Mouse (Mus musculus) neutrophil, adult 5-6 weeks (primary cell): ENCODE measurements around the gene H3f3b. TPM values are rescaled to one million over a fixed set of nuclear protein-coding genes. Genes with fewer than 3 reads are reported as not detected.
"Not testable (repeated sequence)": the region's sequence is repeated elsewhere in the genome, so short reads cannot be mapped to it uniquely, and the experiment has no call there.

Experiments
- ATAC-seq: fragments of 151-379, 151-347 bp; 2 replicates; pipeline ENCODE4 v1.8.0; 2017; ENCODE audit warnings: mild to moderate bottlenecking, moderate TSS enrichment; ENCODE audit not compliant: insufficient number of reproducible peaks, poor library complexity, low FRiP score, severe bottlenecking; ENCODE audit errors: extremely low read depth
- total RNA-seq: library from RNA; stranded (forward); fragments of 200-1000 nt; gene quantifications from 2 replicates; pipeline ENCODE4 v1.2.3, GENCODE M21; 2017

H3f3b gene
- total RNA-seq, 1 experiment from 2014 or later = 1,299 TPM

DNA sequence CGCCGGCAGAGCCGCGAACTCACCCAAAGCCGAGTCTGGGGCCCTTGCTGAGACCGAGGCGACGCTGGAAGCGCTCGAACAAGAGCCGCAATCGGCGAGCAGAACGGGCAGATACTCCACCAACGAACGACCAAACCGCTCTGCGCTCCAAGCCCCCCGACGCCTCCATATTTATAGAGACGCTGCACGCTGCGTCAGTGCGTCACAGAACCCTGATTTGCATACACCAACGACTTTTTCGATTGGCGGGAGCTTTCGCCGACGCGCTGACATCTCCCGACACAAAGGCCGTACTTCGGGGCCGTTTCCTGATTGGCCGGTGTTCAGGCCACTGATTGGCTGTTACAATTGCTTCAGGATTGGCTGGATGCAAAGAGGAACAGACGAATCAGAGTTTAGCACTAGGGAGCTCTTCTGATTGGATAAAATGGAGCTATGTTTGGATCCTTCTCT is 3.4 kb downstream of the H3f3b start:
- ATAC-seq = peak; percentile 88

DNA sequence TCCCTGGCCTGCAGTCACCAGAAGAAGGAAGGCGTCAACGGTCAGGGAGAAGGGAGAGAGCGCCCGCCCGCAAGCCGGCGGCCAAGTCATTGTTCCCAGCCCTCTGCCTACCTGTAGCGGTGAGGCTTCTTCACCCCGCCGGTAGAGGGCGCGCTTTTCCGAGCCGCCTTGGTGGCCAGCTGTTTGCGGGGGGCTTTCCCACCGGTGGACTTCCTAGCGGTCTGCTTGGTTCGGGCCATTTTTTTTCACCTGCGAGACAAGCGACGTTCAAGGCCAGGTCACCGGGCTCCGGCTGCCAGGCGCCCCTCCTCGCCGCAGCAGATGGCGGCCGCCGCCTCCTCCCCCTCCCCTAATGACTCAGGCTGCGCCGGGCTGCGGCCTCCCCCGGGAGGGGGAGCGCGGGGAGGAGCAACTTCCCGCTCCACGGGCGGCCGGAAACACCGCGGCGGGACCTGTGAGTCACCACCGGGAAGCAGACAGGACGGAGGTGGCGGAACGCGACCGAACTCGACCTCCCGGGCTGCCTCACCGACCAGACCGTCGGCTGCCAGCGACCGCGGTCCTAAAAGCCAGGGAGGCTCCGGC is 3.9 kb downstream of the H3f3b start:
- ATAC-seq = peak; percentile 13; the same call in 1 of the 2 replicates

DNA sequence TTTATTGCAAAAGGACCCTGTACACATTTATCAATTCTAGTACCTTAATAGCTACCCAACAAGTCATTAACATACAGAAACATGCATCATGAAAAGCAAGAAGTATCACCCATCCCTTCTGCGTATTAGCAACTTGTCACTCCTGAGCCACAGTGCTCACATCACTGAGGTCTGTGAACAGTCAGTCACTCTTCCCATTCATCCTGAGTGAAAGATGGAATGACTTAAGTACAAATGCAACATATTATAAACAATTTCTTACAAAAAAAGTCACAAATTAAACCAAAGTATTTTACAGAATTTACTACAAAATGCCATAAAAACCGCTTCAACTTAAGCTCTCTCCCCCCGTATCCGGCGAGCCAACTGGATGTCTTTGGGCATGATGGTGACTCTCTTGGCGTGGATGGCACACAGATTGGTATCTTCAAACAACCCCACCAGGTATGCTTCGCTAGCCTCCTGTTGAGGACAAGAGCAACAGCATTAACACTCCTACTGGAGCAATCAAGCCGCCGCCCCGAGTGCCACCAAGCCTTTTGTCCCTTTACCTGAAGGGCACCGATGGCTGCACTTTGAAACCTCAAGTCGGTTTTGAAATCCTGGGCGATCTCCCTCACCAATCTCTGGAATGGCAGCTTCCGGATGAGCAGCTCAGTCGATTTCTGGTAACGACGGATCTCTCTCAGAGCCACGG is 4.5 kb downstream of the H3f3b start:
- not testable (repeated sequence) for ATAC-seq

DNA sequence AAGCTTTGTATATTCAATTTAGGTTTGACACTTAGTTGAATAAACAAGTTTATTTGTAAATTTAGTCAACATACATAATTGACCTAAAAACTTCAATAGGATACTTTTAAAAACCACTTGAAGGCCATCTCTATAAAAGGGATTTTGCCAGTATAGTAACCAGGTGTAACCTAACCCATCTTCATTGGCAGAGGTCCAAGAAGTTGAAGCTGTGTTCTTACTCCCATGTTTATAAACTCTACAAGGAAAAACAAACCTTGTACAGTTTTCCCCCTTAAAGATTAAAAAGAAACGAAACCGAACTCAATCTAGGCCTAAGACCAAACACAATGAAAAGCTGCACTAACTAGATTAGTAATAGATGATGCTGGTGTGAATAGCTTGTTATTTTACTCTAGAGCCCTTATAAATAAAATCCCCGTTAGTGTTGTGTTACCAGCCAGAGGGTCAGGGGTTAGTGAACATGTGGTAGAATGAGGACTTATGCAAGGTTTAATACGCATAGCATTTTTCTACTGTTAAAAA is 5.4 kb downstream of the H3f3b start:
- ATAC-seq = no peak

DNA sequence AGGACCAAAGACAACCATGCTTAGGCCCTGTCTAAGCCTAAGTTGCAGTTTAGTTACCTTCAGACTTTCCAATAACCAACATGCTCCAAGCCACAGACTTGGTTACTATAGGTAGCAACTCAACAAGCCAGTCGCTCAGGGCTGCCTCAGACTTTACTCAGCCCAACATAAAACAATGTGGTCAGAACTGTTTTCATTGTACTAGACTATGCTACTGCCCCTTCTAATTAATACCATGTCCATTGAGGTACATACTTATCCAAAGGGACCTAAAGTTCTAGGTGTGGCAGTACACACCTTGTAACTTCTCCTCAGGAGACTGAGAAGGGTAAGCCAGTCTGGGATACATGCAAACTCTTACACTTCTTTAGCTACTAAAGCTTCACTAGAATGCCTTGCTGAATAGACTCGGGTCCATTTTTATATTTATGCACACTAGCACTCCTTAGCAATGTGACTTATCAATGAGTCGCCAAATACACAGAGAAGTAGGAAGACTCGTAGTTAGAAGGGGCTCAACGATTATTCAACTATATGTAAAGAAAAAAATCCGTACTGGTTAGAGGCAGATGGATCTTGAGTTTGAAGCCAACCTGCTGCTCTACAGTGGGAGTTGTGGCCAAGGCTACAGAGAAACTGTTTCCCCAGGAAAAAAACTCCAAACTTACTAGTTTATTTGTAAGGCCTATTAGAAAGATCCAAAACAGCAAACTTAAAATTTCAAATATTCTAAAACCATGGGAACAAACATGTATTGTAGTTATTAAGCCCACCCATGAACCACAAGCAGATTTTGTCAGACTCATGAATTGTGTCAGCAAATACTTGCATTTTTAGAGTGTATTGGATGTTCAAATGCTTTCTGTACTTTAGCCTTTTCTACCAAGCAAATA is 6.2 kb downstream of the H3f3b start:
- no peak for ATAC-seq

DNA sequence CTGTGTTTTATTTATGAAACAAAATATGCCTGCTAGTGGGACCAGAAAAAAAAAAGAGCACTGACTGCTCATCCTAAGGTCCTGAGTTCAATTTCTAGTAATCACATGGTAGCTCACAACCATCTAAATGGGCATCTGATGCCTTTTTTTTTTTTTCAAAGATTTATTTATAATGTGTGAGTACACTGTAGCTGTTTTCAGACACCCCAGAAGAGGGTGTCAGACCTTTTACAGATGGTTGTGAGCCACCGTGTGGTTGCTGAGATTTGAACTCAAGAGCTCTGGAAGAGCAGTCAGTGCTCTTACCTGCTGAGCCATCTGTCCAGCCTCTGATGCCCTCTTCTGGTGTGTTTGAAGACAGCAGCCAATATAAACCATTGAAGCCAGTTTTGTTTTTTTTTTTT is 7.2 kb downstream of the H3f3b start:
- ATAC-seq = no peak

DNA sequence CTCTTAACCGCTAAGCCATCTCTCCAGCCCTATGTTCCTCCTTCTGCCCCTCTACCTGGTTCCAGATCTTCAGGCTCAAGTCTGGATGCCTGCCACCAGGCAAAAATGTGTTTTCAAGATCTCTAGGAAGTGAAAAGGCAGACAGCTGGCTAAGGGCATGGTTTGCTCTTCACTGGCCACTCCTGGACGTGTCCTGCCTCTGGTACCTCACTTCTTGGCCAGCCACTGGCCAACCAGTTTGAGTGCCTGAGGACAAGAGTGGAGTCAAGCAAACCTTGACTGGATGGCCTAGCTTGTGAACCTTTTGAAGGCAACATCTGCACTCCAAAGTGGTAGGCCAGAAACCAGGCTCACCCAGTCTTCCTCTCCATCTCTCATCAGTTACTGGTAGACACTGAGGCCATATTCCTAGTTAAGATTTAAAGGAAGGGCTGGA is 7.8 kb downstream of the H3f3b start:
- no peak for ATAC-seq

DNA sequence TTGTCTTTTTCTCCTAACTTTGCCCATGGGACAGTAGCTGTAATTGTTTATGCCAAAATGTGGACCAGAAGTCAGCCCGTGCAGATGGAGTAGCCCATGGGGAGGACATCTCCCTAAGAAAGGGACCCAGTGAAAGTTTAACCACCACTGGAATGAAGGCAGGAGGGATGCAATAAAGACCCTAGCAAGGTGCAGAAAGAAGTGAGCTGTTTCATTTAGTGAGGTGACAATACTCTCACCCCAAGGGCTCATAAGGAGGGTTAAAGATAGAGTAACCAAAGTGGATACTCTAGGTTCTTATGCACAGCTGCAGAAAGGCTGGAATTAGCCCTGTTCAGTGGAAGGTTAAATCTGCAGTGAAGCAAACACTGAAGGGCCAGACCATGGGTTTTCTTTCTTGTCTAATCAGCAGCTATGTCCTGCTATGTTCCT is 8.4 kb downstream of the H3f3b start:
- no peak for ATAC-seq

DNA sequence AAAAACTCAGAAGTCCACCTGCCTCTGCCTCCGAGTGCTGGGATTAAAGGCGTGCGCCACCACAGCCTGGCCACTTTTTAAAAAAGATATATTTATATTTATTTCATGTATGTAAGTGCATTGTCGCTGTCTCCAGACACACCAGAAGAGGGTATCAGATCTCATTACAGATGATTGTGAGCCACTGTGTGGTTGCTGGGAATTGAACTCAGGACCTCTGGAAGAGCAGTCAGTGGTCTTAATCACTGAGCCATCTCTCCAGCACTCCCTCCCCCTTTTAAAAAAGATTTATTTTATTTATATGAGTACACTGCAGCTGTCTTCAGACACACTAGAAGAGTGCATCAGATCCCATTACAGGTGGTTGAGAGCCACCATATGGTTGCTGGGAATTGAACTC is 8.9 kb downstream of the H3f3b start:
- ATAC-seq = not testable (repeated sequence)

DNA sequence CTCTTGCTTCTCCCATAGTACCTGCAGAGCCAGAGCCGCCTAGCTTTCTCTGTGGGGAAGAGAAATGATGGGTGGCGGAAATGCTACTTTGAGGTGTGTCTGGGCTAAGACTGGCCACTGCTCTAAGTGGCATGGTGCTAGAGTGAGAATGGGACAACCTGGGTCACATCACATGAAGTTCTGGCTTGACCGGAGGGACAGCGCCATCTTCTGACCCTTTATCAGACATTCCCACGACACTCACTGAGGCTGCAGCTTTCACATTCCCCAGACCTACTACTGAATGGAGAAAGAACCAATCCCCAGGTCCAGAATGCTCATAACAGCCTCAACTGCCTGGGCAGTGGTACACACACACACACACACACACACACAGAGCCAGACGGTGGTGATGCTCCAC is 9.7 kb downstream of the H3f3b start:
- ATAC-seq = peak; percentile 36

DNA sequence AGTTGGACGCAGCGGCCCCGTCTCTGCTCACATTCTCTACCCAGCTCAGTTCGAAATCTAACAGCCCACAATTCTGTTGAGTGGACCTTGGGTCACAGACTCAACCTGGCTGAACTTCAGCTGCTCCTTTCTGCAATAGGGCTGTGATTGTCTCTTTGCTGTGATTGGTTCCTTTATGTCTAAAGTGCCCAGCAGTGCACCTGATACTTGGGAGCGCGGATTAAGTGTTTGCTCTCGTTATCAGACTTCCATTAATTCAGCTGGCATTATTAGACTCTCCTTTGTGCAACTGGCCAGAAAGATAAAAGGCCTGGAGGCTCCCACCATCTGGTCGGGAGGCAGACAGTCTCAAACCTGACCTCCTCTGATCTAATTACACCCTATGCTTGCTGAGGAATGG is 12.9 kb downstream of the H3f3b start:
- no peak for ATAC-seq

DNA sequence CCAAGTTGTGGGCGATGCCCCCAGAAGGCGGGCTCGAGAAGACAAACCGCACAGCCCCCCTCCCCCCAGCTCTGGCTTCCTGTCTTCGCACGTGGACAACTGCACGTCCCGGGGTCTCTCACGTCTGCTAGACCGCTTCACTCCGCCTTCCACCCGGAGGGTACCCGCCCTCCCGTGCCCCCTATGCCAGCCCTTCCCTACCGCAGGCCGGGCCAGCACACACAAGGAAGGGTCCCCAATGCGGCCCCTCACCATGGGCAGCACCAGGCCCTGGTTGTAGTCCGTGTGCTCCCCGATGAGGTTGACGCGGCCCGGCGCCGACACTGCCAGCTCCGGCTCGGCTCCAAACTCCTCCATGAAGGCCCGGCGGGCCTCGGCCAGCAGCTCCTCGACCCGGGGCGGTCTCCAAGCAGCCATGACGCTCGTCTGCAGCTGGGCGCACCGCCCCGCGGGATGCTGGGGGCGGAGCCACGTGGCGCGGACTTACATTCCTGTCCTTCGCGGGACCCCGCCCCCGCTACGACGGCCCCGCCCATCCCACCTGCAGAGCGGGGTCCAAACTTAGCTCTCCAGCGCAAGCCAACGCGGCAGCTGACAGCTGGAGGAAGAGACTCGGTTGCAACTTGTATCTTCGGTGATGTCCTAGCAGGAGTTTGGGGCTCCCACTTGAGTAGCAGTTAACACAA is 15.4 kb downstream of the H3f3b start, which contains the start of gene Galk1:
Galk1 (minus strand) TSS at position 458 of the 686 bp plus-strand sequence.
- peak; percentile 65 for ATAC-seq

DNA sequence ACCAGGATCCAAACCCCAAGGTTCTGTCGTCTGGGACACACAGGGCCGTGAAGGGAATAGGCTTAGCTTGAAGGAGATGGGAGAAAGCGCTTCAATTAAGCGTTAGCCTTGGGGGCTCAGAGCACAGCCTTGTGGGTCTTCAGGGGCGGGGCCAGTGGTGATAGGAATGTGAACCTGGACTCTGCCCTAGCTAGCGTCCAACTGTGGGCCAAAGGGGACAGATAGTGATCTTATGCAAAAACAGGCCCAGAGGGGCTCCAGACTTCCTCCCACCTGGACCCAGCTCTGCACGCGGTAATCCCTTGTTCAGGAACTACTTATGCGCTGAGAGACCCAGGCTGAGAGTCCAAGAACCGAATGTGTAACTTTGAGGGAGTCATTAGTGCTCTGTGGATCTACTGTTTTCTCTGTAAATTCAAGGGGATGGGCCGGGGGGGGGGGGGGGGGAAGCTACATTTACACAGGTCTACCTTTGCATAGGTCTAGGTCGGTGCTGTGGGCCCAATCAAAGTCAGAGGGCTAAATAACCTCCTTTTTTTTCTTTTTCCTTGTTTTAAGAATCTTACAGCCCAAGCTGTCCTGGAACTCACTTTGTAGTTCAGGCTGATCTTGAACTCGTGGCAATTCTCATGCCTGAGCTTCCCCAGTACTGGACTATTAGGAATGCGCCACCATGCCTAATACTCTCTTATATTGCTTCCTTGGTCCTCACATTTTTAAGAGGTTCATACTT is 16.1 kb downstream of the H3f3b start:
- no peak for ATAC-seq

DNA sequence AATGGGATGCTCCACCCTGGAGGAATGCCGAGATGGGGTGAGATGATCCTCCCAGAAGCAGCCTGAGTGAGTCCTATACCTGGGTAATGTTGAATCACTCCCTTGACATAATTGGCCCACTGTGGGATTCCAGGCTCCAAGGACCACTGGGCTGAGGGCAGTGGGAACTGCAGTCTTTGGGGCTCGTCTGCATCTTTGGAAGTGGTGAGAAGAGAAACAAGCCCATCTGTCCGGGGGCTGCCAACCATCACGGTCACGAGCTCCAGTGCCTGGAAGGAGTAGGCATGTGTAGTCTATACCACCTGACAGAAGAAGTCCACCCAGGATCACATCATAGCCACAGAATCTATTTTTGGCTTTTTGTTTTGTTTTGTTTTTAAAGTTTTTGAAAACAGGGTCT is 16.8 kb downstream of the H3f3b start:
- no peak for ATAC-seq

DNA sequence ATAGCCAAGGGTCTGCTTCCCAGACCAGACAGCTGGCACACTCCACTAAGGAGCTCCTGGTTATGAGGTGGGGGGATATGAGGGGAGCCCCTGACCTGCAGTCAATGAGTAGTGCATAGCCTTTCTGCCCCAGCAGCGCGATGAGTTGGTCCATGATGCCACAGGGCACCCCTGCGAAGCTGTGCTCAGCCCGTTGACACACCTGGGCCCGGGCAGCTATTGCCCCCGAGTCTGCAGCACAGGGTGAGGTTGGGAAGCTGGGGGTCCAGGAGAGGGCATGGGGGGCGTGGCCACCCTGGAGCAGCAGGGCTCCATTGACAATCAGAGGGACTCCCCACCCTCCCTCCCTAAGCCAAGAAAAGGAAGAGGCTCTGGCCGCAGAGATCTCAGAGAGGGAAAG is 17.6 kb downstream of the H3f3b start:
- no peak for ATAC-seq

DNA sequence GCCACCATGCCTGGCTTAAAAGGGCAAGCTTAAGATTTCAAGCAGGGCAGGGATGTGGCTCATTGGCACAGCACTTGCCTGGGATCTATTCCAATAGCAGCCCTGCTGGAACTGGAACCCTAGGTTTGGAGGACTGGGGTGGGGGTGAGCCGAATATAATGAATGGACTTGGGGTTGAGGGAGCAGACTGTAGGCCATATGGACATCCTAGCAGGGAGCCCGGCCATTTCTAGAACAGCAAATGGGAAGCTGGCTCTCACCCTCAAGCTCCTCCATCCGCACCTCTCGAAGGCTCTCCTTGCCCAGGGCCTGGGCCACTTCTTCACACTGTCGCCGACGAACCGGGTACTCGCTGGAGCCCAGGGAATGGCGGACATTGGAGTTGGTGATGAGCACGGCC is 18.1 kb downstream of the H3f3b start:
- ATAC-seq = no peak

DNA sequence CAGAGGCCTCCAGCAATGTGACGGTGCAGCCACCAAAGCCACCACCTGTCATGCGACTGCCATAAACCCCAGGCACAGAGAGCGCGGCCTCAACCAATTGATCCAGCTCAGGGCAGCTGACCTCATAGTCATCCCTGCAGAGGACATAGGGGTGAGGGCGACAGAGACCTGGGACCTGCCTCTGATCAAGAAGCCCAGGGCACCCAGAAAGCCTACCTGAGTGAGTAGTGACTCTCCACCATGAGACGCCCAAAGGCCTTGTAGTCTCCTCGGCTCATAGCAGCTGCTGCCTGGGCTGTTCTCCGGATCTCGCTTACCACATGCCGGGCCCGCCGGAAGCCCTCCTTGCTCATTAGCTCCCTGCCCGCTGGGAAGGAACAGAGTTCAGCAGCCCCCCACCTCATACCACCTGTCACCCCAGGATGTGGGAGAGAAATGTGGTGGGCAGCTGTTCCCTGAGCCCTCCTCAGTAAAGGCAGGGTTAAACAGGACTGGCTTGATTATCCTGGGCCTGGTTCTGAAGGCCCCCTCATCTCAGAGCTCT is 18.9 kb downstream of the H3f3b start:
- ATAC-seq = no peak

DNA sequence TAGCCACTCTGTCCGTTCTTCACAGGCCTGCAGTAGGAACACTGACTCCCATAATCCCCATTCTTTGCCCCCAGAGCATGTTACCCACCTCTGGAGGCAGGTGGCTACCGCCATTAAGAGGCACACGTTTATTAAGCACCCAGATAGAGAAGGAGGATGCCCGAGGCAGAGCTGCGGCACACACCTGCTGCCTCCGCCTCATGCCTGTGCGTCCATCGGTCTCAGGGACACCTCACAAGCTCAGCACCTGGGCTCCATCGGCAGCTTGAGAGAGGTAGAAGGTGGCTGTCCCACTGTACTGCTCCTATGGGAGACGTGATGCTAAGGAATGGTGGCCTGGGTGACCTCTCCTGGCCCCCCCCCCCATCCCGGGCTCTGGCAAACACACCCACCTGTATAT is 19.4 kb downstream of the H3f3b start:
- ATAC-seq = no peak
